Mouse (Mus musculus): Measurements from ENCODE around the gene Zdhhc22.

Zdhhc22 gene

DNA sequence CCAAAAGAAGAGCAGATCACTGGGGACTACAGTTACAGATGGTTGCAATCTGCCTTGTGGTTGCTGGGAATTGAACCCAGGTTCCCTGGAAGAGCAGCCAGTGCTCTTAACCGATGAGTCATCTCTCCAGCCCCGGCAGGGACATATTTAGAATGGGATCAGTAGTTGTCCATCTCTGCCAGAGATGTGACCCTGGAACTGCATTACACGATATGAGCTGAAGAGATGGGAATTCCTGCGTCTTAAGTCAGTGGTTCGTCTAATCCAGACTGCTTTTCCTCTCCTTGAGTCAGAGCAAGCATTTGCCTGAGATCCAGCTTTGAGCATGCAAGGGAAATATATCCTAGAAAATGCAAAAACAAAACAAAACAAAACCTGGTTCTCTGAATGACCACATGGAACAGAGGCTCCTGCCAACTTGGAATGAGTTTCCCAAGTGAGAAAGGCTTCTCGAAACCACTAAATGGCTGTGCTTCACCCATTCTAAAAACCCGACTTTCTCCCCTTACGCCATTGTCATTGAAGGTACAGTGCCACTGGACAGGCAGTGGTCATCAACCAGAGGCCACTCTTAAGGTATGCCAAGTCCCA, 54.4 kb downstream of the Zdhhc22 start:
- DNase-seq (ENCODE audit: low spot score), result no peak

DNA sequence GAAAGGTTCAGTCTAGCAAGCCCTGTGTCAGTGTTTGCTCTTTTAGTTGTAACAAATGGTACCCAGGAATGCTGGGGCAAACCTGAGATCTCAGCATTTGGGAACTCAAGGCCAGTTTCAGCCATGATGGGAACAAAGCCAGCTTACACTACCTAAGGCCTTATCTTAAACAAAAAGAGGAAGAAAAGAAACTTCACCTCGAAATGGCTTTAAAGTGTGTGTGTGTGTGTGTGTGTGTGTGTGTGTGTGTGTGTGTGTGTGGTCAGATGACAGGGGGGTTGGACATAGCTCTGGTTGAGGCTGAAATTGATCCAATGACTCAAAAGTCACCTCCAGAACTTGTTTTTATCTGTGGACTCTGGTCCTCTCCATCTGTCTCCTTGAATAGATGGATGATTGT, 55.5 kb downstream of the Zdhhc22 start:
- DNase-seq (ENCODE audit: low spot score), result no peak

DNA sequence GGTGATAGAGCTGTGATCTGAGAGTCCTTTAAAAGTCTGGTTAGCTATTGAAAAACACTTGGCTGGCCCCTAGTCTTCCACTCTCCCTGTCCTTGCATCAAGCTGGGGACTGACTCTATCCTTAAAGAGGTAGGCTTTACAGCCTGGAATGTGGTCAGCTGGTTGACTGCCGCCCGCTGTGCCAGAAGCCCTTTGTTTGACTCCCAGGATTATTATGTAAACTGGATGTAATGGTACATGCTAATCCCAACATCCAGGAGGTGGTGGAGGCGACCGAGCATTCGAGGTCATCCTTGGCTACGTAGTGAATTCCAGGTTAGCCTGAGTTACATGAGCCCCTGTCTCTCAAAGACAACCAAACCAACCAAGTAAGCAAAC, 57.7 kb downstream of the Zdhhc22 start:
- peak; percentile 59 for DNase-seq (ENCODE audit: low spot score)

DNA sequence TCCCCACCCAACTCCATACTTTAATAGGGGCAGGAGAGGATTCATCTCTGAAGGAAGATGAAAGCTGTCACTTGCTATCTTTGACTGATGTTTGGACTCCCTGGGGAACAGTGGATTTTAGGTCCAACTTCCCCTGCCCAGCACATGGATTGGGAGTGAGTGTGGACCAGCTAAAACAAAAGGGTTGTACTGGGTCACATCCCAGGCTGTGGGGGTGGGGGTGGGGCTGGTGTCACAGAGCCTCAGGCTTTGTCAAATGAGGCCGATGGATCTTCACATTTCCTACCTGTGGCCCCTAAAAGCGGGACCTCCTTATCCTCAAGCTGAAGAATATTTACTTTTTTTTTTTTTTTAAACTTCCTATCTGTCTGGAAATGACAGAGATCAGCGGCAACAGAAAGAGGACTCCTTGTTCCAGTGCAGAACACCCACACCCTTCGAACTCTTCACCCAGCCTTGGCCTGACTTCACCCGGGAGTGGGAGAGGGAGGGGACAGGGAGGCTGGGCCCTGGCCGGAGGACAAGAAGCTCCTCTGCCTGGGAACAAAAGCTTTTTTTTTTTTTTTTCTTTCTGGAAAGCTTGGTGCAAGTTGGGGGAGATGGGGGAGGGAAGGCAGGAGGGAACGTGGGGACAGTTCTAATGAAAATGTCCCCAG, 58.2 kb downstream of the Zdhhc22 start:
- DNase-seq (ENCODE audit: low spot score), result peak; percentile 86

DNA sequence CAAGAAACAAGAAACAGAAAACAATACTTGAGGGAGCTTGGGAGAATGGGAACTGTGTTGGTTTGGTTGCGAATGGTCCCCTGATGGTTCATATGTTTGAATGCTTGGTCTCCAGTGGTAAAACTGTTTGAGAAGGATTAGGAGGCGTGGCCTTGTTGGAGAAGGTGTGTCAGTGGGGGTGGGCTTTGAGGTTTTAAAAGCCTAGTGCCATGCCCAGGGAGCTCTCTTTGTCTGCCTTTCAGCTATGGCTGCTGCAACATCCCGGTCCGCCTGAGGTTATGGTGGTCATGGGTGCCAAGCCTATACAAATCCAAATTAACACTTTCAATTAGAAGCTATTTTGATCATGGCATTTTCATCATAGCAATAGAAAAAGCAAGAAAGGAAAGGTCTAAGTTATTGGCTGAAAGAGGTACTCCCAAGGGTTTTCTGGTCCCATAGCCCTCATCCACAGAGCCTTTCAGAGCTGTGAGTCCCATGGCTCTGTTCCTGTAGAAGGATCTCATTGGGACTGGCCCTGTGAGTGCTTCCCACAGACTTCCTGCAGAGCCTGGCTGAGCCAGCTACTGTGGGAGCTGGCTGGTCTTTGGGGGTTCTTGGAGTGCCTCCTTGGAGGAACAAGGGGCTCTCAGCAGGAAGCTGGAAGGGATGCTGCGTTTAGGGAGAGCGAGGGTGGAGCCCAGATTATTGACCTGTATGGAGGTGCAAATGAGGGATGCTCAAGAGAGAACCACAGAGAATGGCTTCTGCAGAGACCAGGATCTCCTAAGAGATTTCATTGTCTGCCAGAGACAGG, 59.1 kb downstream of the Zdhhc22 start:
- no peak for DNase-seq (ENCODE audit: low spot score)

Measured in testis, postnatal 10 days (tissue).